Mouse (Mus musculus) heart, embryonic 12.5 days (tissue): ENCODE results near the gene Ackr1. TPM values are rescaled to one million over a fixed set of nuclear protein-coding genes. Genes with fewer than 3 reads are reported as not detected.
"Not testable (repeated sequence)": the region's sequence is repeated elsewhere in the genome, so short reads cannot be mapped to it uniquely, and the experiment has no call there.

ENCODE experiments used
- ATAC-seq: fragments of 200-750 bp; cut with Nextera tagmentation; 2 replicates; pipeline ENCODE4 v1.8.0; 2017; ENCODE audit warnings: moderate TSS enrichment, moderate library complexity; ENCODE audit not compliant: insufficient number of reproducible peaks, low FRiP score
- H3K27ac ChIP-seq: fragments of 300-500 bp; sonication (generic); 2 replicates; pipeline ENCODE4 v1.5.1; 2016; ENCODE audit warnings: mild to moderate bottlenecking, moderate library complexity; ENCODE audit not compliant: poor library complexity, severe bottlenecking
- H3K27me3 ChIP-seq: fragments of 300-500 bp; sonication (generic); replicated peaks from 2 replicates; pipeline ENCODE4 v1.6.1; 2016; ENCODE audit warnings: mild to moderate bottlenecking, moderate library complexity
- H3K36me3 ChIP-seq: fragments of 300-500 bp; sonication (generic); 2 replicates; pipeline ENCODE4 v1.6.1; 2016; ENCODE audit warnings: mild to moderate bottlenecking, moderate library complexity
- H3K4me1 ChIP-seq: fragments of 300-500 bp; sonication (generic); replicated peaks from 2 replicates; pipeline ENCODE4 v1.6.1; 2016; ENCODE audit warnings: mild to moderate bottlenecking
- H3K4me2 ChIP-seq: fragments of 300-500 bp; sonication (generic); 2 replicates; pipeline ENCODE4 v1.6.1; 2016; ENCODE audit warnings: mild to moderate bottlenecking, moderate library complexity
- H3K4me3 ChIP-seq: fragments of 300-500 bp; sonication (generic); 2 replicates; pipeline ENCODE4 v1.5.1; 2016; ENCODE audit warnings: mild to moderate bottlenecking
- H3K9ac ChIP-seq: fragments of 300-500 bp; sonication (generic); 2 replicates; pipeline ENCODE4 v1.6.1; 2016; ENCODE audit warnings: mild to moderate bottlenecking, moderate library complexity
- H3K9me3 ChIP-seq: fragments of 300-500 bp; sonication (generic); replicated peaks from 2 replicates; pipeline ENCODE4 v1.6.1; 2016; ENCODE audit warnings: mild to moderate bottlenecking, moderate library complexity
- WGBS: fragments of 180-500 bp; shearing (Covaris S2); methylation state at CpG from one replicate; pipeline ENCODE4 v1.1.7; 2016; 5-methylcytosine and 5-hydroxymethylcytosine counted together
- polyA plus RNA-seq: library from polyadenylated mRNA; unstranded; fragments of >200 nt; fragmentation: Nextera tagmentation; extraction: Ambion mirVana; gene quantifications from 2 replicates; pipeline ENCODE4 v1.2.1, GENCODE M21; 2016

Gene Ackr1
- polyA plus RNA-seq, 1 experiment from 2014 or later = 4.5 TPM

- Histone ChIP-seq H3K36me3 (no peaks in the 10 kb centered on the region), H3K4me3 (no peak overlapping the region), H3K9me3 (no peaks in the 10 kb centered on the region), H3K9ac (no peak overlapping the region), H3K4me2 (no peak overlapping the region), H3K27ac (no peak overlapping the region), H3K27me3 (no peaks in the 10 kb centered on the region), H3K4me1 (peaks cover 8% of the 10 kb centered on the region)
- no peak for ATAC-seq
- WGBS = 81% methylated on average over 1 of the region's 1 CpGs
These were observed 8.2 kb downstream of the Ackr1 start for GRCm38 (mm10) chr1:173325395-173325794.

- Histone ChIP-seq H3K27me3 (no peaks in the 10 kb centered on the region), H3K4me3 (no peak overlapping the region), H3K27ac (no peak overlapping the region), H3K4me1 (peaks cover 8% of the 10 kb centered on the region), H3K4me2 (no peak overlapping the region), H3K9me3 (no peaks in the 10 kb centered on the region), H3K36me3 (no peaks in the 10 kb centered on the region), H3K9ac (no peak overlapping the region)
- no peak for ATAC-seq
- whole genome bisulfite sequencing = 55% methylated on average over 4 of the region's 4 CpGs
These were observed 8.6 kb downstream of the Ackr1 start for GRCm38 (mm10) chr1:173324961-173325360.

GRCm38 (mm10) chr1:173323839-173324585 lies 9.5 kb downstream of the Ackr1 start:
- 21% methylated on average over 5 of the region's 5 CpGs for WGBS
- peaks cover 2% of the 10 kb centered on the region; the same call in 1 of the 2 replicates for H3K4me1 ChIP-seq
- no peak for ATAC-seq
- H3K4me2 ChIP-seq = no peak overlapping the region
- H3K27ac ChIP-seq = no peak overlapping the region
- no peaks in the 10 kb centered on the region for H3K9me3 ChIP-seq
- no peaks in the 10 kb centered on the region for H3K36me3 ChIP-seq
- no peak overlapping the region for H3K4me3 ChIP-seq
- H3K9ac ChIP-seq = no peak overlapping the region
- no peaks in the 10 kb centered on the region for H3K27me3 ChIP-seq

- 58% methylated on average over 6 of the region's 6 CpGs for WGBS
- no peak overlapping the region for H3K27ac ChIP-seq
- no peak for ATAC-seq
- no peaks in the 10 kb centered on the region for H3K9me3 ChIP-seq
- H3K27me3 ChIP-seq = no peaks in the 10 kb centered on the region
- H3K4me3 ChIP-seq = no peak overlapping the region
- H3K4me1 ChIP-seq = no peaks in the 10 kb centered on the region
- no peak overlapping the region for H3K9ac ChIP-seq
- no peaks in the 10 kb centered on the region for H3K36me3 ChIP-seq
- H3K4me2 ChIP-seq = no peak overlapping the region
These were observed 11.3 kb downstream of the Ackr1 start for GRCm38 (mm10) chr1:173322249-173322627.

- Histone ChIP-seq H3K27me3 (no peaks in the 10 kb centered on the region), H3K4me2 (no peak overlapping the region), H3K9ac (no peak overlapping the region), H3K27ac (no peak overlapping the region), H3K9me3 (no peaks in the 10 kb centered on the region), H3K4me1 (no peaks in the 10 kb centered on the region), H3K36me3 (no peaks in the 10 kb centered on the region), H3K4me3 (no peak overlapping the region)
- no peak for ATAC-seq
- 72% methylated on average over 8 of the region's 8 CpGs for WGBS
These were observed 11.8 kb downstream of the Ackr1 start for GRCm38 (mm10) chr1:173321593-173322248.

- H3K27me3 ChIP-seq = no peaks in the 10 kb centered on the region
- no peak for ATAC-seq
- no peak overlapping the region for H3K9ac ChIP-seq
- H3K4me1 ChIP-seq = no peaks in the 10 kb centered on the region
- H3K4me3 ChIP-seq = no peak overlapping the region
- H3K4me2 ChIP-seq = no peak overlapping the region
- no peaks in the 10 kb centered on the region for H3K36me3 ChIP-seq
- no peak overlapping the region for H3K27ac ChIP-seq
- whole genome bisulfite sequencing = 81% methylated on average over 2 of the region's 2 CpGs
- no peaks in the 10 kb centered on the region for H3K9me3 ChIP-seq
These were observed 15.5 kb downstream of the Ackr1 start for GRCm38 (mm10) chr1:173317925-173318477.

- WGBS = 68% methylated on average over 3 of the region's 3 CpGs
These were observed 17.8 kb downstream of the Ackr1 start for GRCm38 (mm10) chr1:173315725-173316124.

GRCm38 (mm10) chr1:173313535-173314050 lies 20.0 kb downstream of the Ackr1 start:
- H3K9ac ChIP-seq, H3K9me3 ChIP-seq, H3K36me3 ChIP-seq, H3K27ac ChIP-seq, H3K4me2 ChIP-seq, H3K4me3 ChIP-seq, H3K27me3 ChIP-seq, H3K4me1 ChIP-seq, ATAC-seq: not testable (repeated sequence)
- 63% methylated on average over 7 of the region's 7 CpGs for WGBS

More at GRCm38 (mm10) chr1:173315725-173316124, 17.8 kb downstream of the Ackr1 start:
- Histone ChIP-seq H3K4me2 (no peak overlapping the region), H3K4me3 (no peak overlapping the region), H3K4me1 (no peaks in the 10 kb centered on the region), H3K36me3 (no peaks in the 10 kb centered on the region), H3K9ac (no peak overlapping the region), H3K27me3 (no peaks in the 10 kb centered on the region), H3K27ac (no peak overlapping the region), H3K9me3 (no peaks in the 10 kb centered on the region)
- no peak for ATAC-seq

GRCm38 (mm10) chr1:173302795-173303194 lies 30.8 kb downstream of the Ackr1 start:
- ATAC-seq, H3K4me1 ChIP-seq, H3K27me3 ChIP-seq, H3K4me3 ChIP-seq, H3K4me2 ChIP-seq, H3K27ac ChIP-seq, H3K9ac ChIP-seq, H3K9me3 ChIP-seq, H3K36me3 ChIP-seq: not testable (repeated sequence)
- WGBS = 56% methylated on average over 3 of the region's 3 CpGs
